Mouse (Mus musculus): Measurements from ENCODE around the gene Tmem106a. TPM values are rescaled to one million over a fixed set of nuclear protein-coding genes. Genes with fewer than 3 reads are reported as not detected.
"Not testable (repeated sequence)": the region's sequence is repeated elsewhere in the genome, so short reads cannot be mapped to it uniquely, and the experiment has no call there.

Tmem106a gene
- total RNA-seq, 2 experiments from 2014 or later, result 13.9 to 26.8 TPM

- DNase-seq (ENCODE audit: low spot score in 2 of 2), result no peak
These were observed 8.1 kb downstream of the Tmem106a start for GRCm38 (mm10) chr11:101589989-101590624.

GRCm38 (mm10) chr11:101599156-101599555, 17.1 kb downstream of the Tmem106a start, which contains the start of gene Gm11634:
TSS of gene Gm11634 (minus strand) at chr11:101599256.
- DNase-seq (ENCODE audit: low spot score in 2 of 2), result no peak

DNA sequence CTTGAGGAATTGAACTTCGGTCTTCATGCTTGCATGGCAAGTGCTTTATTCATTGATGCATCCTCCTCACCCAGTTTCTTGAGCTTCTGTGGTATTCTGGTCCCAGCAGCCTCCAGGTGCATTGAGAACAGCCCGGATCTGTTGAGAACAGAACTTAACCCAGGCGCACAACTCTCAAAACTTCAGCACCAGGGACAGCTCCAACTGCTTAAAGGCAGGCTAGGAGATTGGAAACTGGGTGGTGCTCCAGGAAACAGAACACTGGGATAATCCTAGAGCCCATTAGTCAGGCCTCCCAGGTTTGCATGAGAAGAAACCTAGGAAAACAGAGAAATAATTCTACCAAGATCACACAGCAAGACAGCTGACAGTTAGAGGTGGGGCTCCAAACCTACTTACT, 20.4 kb downstream of the Tmem106a start:
- peak; percentile 61 to 63 for DNase-seq (ENCODE audit: low spot score in 2 of 2)

DNA sequence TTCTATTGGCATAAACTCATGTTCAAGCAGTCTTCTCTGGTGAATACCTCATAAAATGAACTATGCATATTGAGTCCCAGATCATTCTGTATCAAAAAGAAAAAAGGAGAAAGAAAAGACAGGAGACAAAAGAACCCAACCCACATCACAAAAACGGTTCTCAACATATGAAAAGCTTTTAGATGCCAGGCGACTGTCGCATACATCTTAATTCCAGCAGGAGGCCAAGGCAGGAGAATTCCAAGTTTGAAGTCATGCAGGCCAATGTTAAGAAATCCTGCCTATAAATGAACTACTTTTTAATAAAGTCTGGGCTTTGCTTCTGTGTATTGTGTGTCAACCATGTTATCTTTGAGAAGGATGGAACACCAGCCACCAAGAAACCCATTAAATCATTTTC, 22.1 kb downstream of the Tmem106a start:
- DNase-seq (ENCODE audit: low spot score in 2 of 2), result no peak

GRCm38 (mm10) chr11:101604531-101605453, 22.8 kb downstream of the Tmem106a start:
- peak; percentile 70 to 75 for DNase-seq (ENCODE audit: low spot score in 2 of 2)

DNA sequence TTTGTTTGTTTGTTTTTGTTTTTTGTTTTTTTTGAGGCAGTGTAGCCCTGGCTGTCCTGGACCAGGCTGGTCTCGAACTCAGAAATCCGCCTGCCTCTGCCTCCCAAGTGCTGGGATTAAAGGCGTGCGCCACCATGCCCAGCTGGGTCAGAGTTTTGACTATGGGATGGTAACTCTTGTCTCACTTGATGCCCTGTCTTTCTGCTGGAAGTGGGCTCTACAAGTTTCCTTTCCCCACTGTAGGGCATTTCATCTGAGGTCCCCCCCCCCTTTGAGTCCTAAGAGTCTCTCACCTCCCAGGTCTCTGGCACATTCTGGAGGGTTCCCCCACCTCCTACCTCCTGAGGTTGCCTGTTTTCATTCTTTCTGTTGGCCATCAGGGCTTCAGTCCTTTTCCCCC, 25.1 kb downstream of the Tmem106a start:
- not testable (repeated sequence) for DNase-seq (ENCODE audit: low spot score in 2 of 2)

DNA sequence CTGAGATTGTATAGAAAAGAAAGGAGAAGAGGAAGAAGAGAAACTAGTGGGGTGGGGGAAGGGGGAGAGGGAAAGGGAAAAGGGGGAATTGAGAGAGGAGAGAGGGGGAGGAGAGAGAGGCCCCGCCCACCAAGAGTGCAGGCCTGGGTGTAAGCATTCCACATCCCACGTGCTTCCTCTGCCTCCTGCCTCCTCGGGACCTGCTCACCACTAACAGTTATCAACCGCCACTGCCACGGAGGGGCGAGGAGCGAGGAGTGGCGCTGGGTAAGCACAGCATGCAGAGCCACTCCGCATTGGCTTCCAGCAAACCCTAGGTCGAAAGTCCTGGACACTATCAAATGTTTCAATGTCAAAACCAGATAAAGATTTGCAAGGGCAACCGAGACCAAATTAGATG, 28.4 kb downstream of the Tmem106a start:
- DNase-seq (ENCODE audit: low spot score in 2 of 2), result no peak

DNA sequence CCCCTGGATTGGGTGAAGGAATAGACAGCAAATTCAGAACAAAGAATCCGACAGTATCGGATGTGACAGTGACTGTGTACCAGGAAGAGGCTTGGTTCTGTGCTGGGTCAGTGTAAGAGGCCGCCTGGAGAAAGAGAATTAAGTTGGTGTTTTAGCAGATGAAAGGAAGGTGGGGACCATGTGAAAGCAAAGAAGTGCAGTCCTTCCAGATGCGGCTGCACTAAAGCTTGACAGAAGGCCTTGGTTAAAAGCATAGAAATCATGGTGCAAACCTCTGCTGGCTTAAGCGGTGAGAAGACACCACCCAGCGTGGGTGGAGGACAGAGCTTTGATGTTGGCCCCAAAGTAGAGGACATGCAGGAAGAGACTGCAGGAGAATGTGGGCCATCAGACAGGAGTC, 31.6 kb downstream of the Tmem106a start:
- no peak for DNase-seq (ENCODE audit: low spot score in 2 of 2)

DNA sequence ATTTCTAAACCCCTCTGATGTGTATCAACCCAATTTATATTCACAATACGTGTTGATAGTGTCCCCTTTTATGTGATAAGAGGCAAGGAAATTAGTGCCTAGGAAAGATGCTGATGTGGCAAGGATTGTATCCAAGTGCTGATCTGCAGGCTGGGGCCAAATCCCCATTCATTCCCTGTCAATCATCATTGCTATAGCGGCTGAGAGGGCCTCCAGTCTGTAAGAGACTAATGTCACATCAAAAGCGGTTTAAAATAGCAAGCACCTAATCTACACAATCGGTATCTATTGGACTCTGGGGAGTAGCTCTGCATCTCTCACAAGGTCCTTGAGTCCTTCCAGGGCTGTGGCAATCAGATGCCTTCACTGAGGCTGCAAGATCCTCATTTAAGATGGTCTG, 32.1 kb downstream of the Tmem106a start:
- DNase-seq (ENCODE audit: low spot score in 2 of 2), result no peak

- no peak for DNase-seq (ENCODE audit: low spot score in 2 of 2)
These were observed 33.3 kb downstream of the Tmem106a start for GRCm38 (mm10) chr11:101615380-101615779.

DNA sequence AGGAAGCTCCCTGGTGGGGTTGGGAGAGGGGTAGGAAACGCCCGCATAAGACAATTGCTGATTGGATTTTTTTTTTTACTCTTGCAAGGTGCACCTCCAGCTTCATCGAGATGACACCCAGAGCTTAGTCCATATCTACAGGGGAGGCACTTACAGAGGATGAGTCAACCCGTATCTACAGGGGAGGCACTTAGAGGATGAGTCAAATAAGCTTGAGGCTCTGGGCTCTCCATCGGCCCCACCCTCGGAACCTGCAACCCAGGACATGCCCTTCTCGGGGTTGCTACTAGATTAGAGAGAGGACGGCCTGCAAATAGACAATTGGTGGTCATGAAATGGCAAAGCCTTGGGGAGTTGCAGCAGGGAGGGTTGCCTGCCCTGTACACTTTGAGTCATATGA, 34.1 kb downstream of the Tmem106a start:
- no peak for DNase-seq (ENCODE audit: low spot score in 2 of 2)

GRCm38 (mm10) chr11:101616948-101617767, 35.1 kb downstream of the Tmem106a start:
- DNase-seq (ENCODE audit: low spot score in 2 of 2), result no peak

GRCm38 (mm10) chr11:101617849-101618248, 35.8 kb downstream of the Tmem106a start:
- no peak for DNase-seq (ENCODE audit: low spot score in 2 of 2)

GRCm38 (mm10) chr11:101618596-101618995, 36.6 kb downstream of the Tmem106a start:
- no peak for DNase-seq (ENCODE audit: low spot score in 2 of 2)

DNA sequence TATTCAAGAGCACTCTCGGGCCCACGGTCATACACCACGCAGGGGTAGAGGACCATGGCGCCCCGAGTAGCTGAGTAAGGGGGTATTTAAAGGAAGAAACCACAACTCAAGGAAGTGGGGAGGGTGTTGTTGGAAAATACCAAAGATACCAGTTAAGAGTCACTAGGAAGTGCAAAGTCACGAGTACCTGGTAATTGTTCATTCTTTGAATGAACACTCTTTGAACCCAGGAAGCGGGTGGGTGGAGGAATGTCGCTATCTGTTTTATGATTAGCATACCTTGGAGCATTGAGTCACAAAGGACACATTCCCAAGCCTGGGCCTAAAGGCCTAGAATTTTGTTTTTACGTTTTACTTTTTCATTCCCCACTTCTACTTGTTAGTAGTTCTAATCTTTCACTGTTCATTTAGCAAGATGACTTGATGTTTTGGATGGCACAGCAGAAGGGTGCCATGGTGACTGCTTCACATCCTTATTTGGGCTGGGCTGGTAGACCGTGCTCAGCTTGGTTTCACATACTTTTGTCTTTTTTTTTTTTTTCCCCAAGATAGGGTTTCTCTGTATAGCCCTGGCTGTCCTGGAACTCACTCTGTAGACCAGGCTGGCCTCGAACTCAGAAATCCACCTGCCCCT, 38.1 kb downstream of the Tmem106a start:
- not testable (repeated sequence) for DNase-seq (ENCODE audit: low spot score in 2 of 2)

DNA sequence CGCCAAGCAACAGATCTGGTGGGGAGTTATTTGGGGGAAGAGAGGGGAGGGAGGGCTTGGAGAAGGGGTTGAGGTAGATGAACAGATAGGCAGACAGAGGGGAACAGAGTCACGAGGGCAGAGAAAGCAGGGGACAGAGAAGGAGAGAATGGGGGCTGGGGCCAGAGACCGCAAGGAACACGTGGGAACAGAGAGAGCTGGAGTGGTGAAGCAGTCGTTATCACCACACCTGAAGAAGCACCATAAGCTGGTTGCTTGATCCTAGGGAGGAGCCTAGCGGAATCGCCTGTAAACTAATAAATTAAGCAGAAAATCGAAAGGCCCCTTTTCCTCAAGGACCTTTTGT, 44.6 kb downstream of the Tmem106a start:
- DNase-seq (ENCODE audit: low spot score in 2 of 2), result peak in 1 of 2 experiments; percentile 28

GRCm38 (mm10) chr11:101626995-101627856, 45.2 kb downstream of the Tmem106a start, which contains the start of gene Rdm1:
TSS of gene Rdm1 (plus strand) at chr11:101627195.
- peak; percentile 73 to 75 for DNase-seq (ENCODE audit: low spot score in 2 of 2)

DNA sequence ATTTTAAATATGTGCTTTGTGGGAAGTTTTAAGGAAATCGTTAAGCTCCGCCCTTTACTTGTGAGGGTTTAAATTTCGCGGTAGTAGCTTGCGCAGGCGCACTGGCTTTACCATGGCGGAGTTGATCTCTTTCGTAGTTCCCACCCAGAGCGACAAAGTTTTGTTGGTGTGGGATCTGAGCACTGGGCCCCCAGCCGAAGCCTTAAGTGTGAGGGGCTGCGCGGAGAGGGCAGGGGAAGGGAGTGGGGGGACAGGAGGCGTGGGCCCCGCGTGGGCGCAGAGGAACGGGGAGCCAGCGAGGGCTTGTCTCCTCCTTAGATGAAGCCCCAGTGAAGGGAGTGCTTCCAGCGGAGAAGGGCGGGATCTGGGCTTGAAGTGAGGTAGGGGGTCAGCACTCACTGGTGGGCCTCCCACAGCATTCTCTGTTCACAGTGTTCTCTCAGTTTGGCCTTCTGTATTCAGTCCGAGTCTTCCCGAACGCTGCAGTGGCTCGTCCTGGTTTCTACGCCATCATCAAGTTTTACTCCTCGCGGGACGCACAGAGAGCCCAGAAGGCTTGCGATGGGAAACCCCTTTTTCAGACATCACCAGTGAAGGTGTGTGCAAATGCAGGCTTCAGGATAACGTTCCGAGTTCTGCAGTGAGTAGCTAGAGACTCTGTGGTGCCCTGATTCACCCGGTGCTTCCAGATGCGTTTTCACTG, 46.0 kb downstream of the Tmem106a start:
- peak; percentile 90 to 92 for DNase-seq (ENCODE audit: low spot score in 2 of 2)

DNA sequence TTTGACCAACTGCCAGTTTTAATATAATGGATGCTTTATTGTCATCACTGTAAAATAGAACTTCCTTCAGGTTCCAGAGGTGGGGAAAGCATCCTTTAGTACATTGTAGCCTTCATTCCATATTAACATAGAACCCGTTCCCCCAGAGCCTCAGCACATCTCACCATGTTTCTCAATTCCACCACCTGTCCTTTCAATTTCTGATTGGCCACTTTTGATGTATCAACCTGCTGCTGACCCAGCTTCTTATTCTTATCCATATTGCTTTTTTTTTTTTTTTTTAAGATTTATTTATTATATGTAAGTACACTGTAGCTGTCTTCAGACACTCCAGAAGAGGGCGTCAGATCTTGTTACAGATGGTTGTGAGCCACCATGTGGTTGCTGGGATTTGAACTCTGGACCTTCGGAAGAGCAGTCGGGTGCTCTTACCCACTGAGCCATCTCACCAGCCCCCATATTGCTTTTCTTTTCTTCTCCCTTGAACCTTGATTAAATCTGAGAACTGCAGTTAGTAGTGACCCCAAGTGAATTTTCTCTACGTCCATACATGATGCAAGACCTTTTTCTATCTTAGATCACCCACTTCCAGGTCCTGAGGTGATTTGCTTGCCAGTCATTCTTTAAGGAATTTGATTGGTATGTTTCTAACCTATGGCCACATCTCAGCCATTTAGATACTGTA, 46.8 kb downstream of the Tmem106a start:
- DNase-seq (ENCODE audit: low spot score in 2 of 2), result not testable (repeated sequence)
